Mouse (Mus musculus) lung, adult 2 months (tissue): Measurements from ENCODE around the gene Bbx. TPM values are rescaled to one million over a fixed set of nuclear protein-coding genes. Genes with fewer than 3 reads are reported as not detected.

Source experiments
- DNase-seq: peaks from one replicate; pipeline ENCODE4 v3.0.0; 2022
- H3K4me1 ChIP-seq: fragments of 200-500 bp; 2 replicates; pipeline ENCODE4 v1.6.1; 2011; ENCODE audit warnings: low read length; ENCODE audit not compliant: control insufficient read depth, insufficient read depth
- H3K4me3 ChIP-seq: fragments of 200-500 bp; replicated peaks from 2 replicates; pipeline ENCODE3; 2011; ENCODE audit warnings: low read depth, mild to moderate bottlenecking, control low read depth, low read length; ENCODE audit errors: extremely low read depth
- CTCF ChIP-seq: fragments of 200-500 bp; IDR thresholded peaks from 2 replicates; pipeline ENCODE4 v1.5.1; 2011; ENCODE audit warnings: mild to moderate bottlenecking, low read length, control low read depth; ENCODE audit not compliant: insufficient read depth
- POLR2A ChIP-seq: fragments of 200-500 bp; IDR thresholded peaks from 2 replicates; pipeline ENCODE4 v1.6.1; 2011; ENCODE audit warnings: low read depth, mild to moderate bottlenecking, control low read depth, low read length, borderline replicate concordance; ENCODE audit errors: extremely low read depth
- WGBS: fragments of 180-500 bp; shearing (Covaris S2); methylation state at CpG from one replicate; pipeline ENCODE4 v1.1.7; 2018; 5-methylcytosine and 5-hydroxymethylcytosine counted together
- polyA plus RNA-seq: library from polyadenylated mRNA; depleted of rRNA; stranded (reverse); fragments of >200 nt; gene quantifications from 2 replicates; pipeline ENCODE4 v1.2.3, GENCODE M21; 2012

Gene Bbx
- polyA plus RNA-seq, 1 experiment, result 6.8 TPM

DNA sequence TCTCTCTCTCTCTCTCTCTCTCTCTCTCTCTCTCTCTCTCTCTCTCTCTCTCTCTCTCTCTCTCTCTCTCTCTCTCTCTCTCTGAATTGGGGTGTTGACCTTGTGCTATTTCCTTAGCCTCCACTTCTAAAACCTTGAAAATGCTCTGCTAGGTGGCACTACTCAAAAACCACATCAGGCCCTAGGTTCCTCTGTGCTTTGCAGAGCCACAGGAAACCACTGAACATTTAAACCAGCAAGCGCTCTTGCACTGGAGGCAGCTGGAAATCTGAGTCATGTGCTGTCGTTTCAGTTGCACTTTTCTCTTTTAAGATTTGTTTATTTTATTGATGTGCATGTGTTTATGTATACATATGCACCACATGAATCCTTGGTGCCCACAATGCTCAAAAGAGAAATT lies 59.6 kb downstream of the Bbx start:
- Histone ChIP-seq H3K4me3 (no peak overlapping the region), H3K4me1 (no peaks in the 10 kb centered on the region)
- no peak for DNase-seq
- WGBS, result 43% methylated on average over 2 of the region's 2 CpGs
- TF ChIP-seq POLR2A (no peak), CTCF (no peak)

DNA sequence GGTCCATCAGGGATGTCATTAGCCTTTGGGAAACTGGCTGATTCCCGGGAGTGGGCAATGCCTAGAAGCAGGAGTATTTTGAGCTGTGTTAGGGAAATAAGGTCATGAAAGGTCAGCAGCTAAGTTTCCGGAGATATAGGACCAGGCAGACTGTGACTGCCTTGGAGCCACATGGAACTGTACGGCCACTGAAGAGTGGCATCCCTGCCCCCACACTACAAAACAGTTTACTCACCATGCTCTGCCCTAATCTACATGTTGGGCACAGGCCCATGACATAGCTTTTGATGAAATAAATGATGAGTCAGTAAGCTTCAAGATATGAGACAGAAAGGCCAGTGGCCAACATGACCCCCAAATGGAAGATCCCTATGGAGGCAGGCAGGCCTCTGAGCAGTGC lies 60.7 kb downstream of the Bbx start:
- TF ChIP-seq CTCF, result no peak
- no peak for TF ChIP-seq POLR2A
- no peak for DNase-seq
- Histone ChIP-seq H3K4me1 (no peaks in the 10 kb centered on the region), H3K4me3 (no peak overlapping the region)
- 53% methylated on average over 3 of the region's 3 CpGs for WGBS

DNA sequence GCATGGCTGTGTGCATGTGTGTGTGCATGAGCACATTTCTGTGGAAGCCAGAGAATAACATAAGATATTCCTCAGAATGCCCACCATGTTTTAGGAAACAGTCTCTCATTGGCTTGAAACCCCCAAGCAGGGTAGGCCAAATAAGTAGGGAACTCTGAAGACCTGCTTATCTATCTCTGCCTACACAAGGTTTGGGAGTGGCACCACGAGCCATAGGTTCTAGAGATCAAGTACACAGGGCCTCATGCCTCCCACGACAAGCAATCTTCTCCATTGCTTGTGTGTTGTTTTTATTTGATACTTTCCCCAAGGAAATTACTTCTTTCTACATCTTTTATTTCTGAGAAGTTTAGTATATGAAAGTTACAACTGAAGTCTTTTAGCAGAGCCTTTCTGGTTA lies 61.8 kb downstream of the Bbx start:
- no peak for DNase-seq
- 80% methylated on average over 2 of the region's 2 CpGs for WGBS
- TF ChIP-seq CTCF, result no peak
- TF ChIP-seq POLR2A, result no peak
- H3K4me1 ChIP-seq, result no peaks in the 10 kb centered on the region
- H3K4me3 ChIP-seq, result no peak overlapping the region

DNA sequence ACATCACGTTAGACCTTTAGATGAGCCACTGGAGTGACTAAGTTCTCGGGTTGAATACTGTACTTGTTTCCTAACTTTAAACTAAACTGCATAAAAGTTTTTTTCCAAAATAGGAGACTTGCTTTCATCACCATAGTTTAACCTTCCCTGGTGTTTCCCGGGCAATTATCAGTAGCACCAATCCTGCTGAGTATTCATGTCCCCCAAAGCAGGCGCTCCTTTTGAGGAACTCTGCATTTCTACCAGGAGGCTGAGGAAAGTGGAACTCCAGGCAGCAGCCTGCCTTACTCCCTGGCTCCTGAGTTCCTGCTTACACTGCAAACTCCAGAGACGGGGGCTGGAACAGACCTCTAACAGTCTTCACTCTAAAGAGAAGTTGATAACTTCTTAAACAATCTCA lies 65.6 kb downstream of the Bbx start:
- DNase-seq, result no peak
- no peak overlapping the region for H3K4me3 ChIP-seq
- TF ChIP-seq CTCF, result no peak
- no peak for TF ChIP-seq POLR2A
- 58% methylated on average over 5 of the region's 5 CpGs for WGBS
- peaks cover 9% of the 10 kb centered on the region for H3K4me1 ChIP-seq

DNA sequence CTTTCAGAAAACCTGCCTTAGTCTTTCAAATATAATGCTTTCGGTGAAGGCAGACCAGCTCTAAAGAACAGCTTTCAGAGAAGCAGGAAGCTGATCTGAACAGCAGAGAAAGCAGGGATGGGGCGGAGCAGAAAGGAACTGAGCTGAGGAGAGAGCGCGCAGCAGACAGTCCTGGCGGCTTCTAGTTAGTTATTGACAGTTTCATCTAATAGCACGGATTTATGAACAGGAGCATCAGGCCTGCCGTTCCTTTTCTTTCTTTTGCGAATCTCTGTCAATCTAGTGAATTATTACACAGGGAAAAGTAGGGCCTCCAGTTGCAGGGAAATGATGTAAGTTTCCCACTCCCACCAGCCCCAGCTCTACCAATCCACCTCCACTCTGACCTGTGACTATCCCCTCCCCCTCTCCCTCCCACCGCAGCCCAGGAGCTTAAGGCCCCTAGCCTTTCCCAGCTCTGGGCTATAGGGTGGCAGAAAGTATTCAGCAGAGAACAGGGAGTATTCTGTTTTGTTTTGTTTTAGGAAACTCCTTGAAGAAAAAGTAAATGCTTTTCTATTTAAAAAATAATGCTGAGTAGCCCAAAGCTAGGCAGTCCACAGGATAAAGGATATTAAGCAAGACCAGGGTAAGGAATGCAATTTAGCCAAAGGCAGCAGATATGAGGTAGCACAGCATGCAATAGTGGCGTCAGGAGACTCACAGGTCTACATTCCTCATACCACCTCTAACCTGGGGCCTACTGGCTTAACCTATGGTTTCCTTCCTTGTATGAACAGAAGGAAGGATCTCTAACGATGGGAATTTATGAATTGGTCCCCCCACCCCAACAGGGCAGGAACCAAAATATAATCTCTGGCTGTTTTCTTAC lies 67.8 kb downstream of the Bbx start:
- TF ChIP-seq POLR2A (no peak), CTCF (no peak)
- WGBS, result 11% methylated on average over 11 of the region's 11 CpGs
- Histone ChIP-seq H3K4me1 (peaks cover 9% of the 10 kb centered on the region), H3K4me3 (peak overlapping the region; percentile 63)
- DNase-seq, result peak; percentile 23

DNA sequence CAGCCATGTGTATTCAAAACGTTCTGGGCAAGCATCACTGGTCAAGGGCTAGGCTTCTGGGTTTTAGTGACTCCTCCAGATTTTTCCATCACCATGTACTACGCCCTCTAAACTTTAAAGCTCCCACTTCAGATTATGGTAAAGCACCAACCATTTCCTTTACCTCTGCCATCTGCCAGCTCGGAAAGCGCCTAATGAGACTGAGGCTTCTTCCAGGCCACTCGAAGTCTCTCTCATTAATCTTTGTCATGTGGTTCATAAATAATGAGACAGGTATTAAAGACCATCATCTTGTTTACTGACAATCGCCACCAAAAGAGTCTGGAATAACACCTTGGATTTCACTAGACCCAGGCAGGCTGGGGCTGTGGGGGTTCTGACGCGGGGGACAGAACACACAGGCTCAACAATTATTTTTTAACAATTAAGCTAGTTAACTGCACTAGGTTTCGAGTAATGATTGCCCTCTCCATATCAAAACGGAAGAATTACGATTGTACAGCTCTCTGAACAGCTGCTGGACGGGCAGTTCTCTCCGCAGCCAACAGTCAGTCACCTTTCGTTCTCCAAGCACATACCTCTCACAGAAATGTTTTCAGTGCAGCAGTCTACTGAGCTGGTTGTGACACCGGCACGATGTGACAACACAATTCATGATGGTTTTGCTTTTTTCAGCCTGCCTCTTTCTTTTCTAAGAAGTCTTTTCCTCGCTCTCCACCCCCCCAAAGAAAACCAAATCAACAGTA lies 68.6 kb downstream of the Bbx start:
- Histone ChIP-seq H3K4me3 (peak overlapping the region; percentile 63), H3K4me1 (peaks cover 9% of the 10 kb centered on the region)
- WGBS, result 20% methylated on average over 17 of the region's 17 CpGs
- TF ChIP-seq POLR2A, result no peak
- DNase-seq, result peak; percentile 18

DNA sequence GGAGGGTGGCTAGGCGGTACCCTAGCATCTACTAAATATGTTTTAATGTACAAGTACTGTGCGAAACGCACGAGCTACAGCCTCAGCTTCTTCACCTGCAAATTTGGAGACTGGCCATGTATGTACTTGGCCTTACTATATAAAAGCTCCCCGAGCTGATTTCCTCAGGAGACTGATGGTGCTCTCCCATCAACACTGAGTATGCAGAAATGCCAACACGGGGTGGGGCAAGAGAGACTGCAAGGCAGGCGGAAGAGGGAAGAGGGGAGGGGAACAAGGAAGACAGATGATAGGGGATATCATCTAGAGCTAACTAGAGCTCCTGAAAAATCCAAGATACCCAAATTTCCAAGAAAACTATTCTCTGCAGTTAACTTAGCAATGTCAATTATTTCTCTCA lies 71.6 kb downstream of the Bbx start:
- peaks cover 9% of the 10 kb centered on the region for H3K4me1 ChIP-seq
- no peak for DNase-seq
- TF ChIP-seq POLR2A, result no peak
- no peak for TF ChIP-seq CTCF
- WGBS, result 73% methylated on average over 7 of the region's 7 CpGs
- no peak overlapping the region for H3K4me3 ChIP-seq

DNA sequence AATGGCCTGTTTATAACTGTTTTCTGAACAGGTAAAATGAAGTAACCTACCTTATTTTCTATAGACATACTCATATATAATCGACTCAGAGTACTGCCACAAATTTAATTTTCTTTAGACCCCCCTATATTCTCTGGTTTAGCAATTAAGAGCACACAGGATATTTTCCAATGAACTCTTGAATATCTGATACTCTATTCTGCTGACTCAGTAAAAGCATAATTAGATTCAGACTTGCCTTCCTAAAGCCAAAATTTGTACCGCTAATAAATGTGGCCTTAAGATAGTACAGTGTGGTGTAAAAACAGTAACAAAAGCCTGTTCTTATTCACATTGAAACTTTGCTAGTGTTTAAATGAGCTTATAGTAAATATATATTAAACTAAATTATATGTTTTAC lies 102.5 kb downstream of the Bbx start:
- 91% methylated on average over 2 of the region's 2 CpGs for WGBS

DNA sequence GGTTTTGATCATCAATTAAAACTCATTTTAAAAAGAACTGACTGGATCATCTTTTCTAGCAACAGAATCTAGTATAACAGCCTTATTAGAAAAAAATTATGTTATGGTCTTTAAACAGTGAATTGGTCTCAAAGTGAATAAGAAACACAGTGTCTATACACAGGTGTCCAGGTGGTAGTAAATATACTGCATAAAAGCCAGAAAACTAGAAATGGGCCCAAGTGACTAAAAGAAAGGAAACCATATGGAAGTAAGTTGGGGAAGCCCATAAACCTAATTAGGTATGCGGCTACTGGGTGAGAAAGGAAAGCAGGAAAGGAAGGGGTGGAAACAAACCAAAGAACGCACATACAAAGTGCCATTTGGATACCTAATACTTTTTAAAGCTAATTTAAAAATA lies 107.4 kb downstream of the Bbx start:
- no peak overlapping the region for H3K4me3 ChIP-seq
- no peak for TF ChIP-seq POLR2A
- DNase-seq, result no peak
- 96% methylated on average over 2 of the region's 2 CpGs for WGBS
- no peaks in the 10 kb centered on the region for H3K4me1 ChIP-seq

More for the DNA sequence above, 102.5 kb downstream of the Bbx start:
- Histone ChIP-seq H3K4me3 (no peak overlapping the region), H3K4me1 (no peaks in the 10 kb centered on the region)
- no peak for TF ChIP-seq POLR2A
- TF ChIP-seq CTCF, result no peak
- no peak for DNase-seq

DNA sequence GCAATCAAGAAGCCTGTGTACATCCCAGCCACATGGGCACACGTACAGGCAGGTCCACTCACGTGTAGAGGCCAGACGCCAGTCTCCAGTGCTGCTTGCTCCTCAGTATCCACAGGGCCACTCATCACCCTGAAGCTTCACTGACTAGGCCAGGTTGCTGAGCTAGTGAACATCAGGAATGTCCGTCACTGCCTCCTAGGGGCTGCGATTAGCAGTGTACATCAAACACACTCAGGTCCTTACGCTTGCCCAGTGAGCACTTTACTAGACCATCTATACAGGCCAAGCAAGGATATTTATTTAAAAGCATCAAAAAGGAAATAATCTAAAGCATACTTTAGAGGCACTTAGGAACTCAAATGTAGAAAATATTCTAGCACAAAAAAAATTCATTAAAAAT lies 107.9 kb downstream of the Bbx start:
- no peak for DNase-seq
- Histone ChIP-seq H3K4me1 (no peaks in the 10 kb centered on the region; the same call in 1 of the 2 replicates), H3K4me3 (no peak overlapping the region)
- TF ChIP-seq POLR2A, result no peak
- no peak for TF ChIP-seq CTCF
- WGBS, result 95% methylated on average over 6 of the region's 6 CpGs
